Mouse (Mus musculus) heart, embryonic 12.5 days (tissue): ENCODE measurements at regions not wholly inside any gene's neighbourhood (a gene's known extent, or its start where the extent isn't known, plus 50 kb on each side); places are given as distances from the start of the nearest gene placed in this dataset.

Source experiments
- ATAC-seq: fragments of 200-750 bp; cut with Nextera tagmentation; 2 replicates; pipeline ENCODE4 v1.8.0; 2017; ENCODE audit warnings: moderate TSS enrichment, moderate library complexity; ENCODE audit not compliant: insufficient number of reproducible peaks, low FRiP score
- H3K27ac ChIP-seq: fragments of 300-500 bp; sonication (generic); 2 replicates; pipeline ENCODE4 v1.5.1; 2016; ENCODE audit warnings: mild to moderate bottlenecking, moderate library complexity; ENCODE audit not compliant: poor library complexity, severe bottlenecking
- H3K27me3 ChIP-seq: fragments of 300-500 bp; sonication (generic); replicated peaks from 2 replicates; pipeline ENCODE4 v1.6.1; 2016; ENCODE audit warnings: mild to moderate bottlenecking, moderate library complexity
- H3K36me3 ChIP-seq: fragments of 300-500 bp; sonication (generic); 2 replicates; pipeline ENCODE4 v1.6.1; 2016; ENCODE audit warnings: mild to moderate bottlenecking, moderate library complexity
- H3K4me1 ChIP-seq: fragments of 300-500 bp; sonication (generic); replicated peaks from 2 replicates; pipeline ENCODE4 v1.6.1; 2016; ENCODE audit warnings: mild to moderate bottlenecking
- H3K4me2 ChIP-seq: fragments of 300-500 bp; sonication (generic); 2 replicates; pipeline ENCODE4 v1.6.1; 2016; ENCODE audit warnings: mild to moderate bottlenecking, moderate library complexity
- H3K4me3 ChIP-seq: fragments of 300-500 bp; sonication (generic); 2 replicates; pipeline ENCODE4 v1.5.1; 2016; ENCODE audit warnings: mild to moderate bottlenecking
- H3K9ac ChIP-seq: fragments of 300-500 bp; sonication (generic); 2 replicates; pipeline ENCODE4 v1.6.1; 2016; ENCODE audit warnings: mild to moderate bottlenecking, moderate library complexity
- H3K9me3 ChIP-seq: fragments of 300-500 bp; sonication (generic); replicated peaks from 2 replicates; pipeline ENCODE4 v1.6.1; 2016; ENCODE audit warnings: mild to moderate bottlenecking, moderate library complexity
- WGBS: fragments of 180-500 bp; shearing (Covaris S2); methylation state at CpG from one replicate; pipeline ENCODE4 v1.1.7; 2016; 5-methylcytosine and 5-hydroxymethylcytosine counted together

DNA sequence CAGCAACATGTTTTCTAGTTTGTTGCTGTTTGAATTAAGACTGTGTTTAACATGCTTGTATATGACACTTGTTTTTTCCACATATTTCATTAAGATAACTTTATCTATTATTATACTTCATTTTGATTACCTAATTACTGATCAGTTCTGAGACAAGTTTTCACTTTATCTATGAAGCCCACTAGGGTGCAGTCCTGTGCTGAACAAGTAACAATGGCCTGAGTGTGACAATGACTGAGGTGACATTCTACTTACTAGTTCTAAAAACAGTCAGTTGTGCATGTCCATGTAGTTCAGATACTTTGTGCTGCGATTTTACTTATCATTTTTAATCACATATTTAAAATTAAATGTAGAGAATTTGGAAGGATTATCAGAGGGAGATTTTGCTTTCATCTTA is 1795.2 kb upstream of the Gm37988 start:
- no peak for ATAC-seq
- H3K36me3 ChIP-seq = no peaks in the 10 kb centered on the region
- no peaks in the 10 kb centered on the region; the same call in 1 of the 2 replicates for H3K9me3 ChIP-seq
- H3K27me3 ChIP-seq = no peaks in the 10 kb centered on the region
- no peak overlapping the region for H3K4me2 ChIP-seq
- WGBS = 48% methylated on average over 1 of the region's 1 CpGs
- no peak overlapping the region for H3K4me3 ChIP-seq
- H3K9ac ChIP-seq = no peak overlapping the region
- no peaks in the 10 kb centered on the region for H3K4me1 ChIP-seq
- H3K27ac ChIP-seq = no peak overlapping the region

DNA sequence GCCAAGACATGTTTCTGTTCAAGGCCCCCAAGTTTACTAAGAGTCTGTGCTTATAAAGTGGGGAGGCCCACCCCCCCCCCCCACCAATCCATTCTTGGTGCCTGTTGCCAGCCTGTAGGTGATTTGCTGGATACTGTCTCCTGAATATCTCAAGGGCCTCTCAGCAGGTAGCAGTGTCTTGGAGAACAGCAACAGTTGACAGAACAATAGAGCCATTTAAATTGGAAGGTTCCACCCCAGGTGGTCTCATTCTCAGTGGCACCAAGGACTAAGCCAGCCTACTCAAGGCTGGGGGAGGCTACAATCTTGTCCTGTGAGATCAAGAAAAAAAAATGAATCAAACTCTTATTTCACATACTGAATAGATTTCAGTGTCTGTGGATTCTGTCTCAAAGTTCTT is 1744.9 kb upstream of the Gm37988 start:
- Histone ChIP-seq H3K4me1 (no peaks in the 10 kb centered on the region), H3K9me3 (no peaks in the 10 kb centered on the region), H3K27ac (no peak overlapping the region), H3K4me2 (no peak overlapping the region), H3K36me3 (no peaks in the 10 kb centered on the region), H3K4me3 (no peak overlapping the region), H3K27me3 (no peaks in the 10 kb centered on the region), H3K9ac (no peak overlapping the region)
- no peak for ATAC-seq

DNA sequence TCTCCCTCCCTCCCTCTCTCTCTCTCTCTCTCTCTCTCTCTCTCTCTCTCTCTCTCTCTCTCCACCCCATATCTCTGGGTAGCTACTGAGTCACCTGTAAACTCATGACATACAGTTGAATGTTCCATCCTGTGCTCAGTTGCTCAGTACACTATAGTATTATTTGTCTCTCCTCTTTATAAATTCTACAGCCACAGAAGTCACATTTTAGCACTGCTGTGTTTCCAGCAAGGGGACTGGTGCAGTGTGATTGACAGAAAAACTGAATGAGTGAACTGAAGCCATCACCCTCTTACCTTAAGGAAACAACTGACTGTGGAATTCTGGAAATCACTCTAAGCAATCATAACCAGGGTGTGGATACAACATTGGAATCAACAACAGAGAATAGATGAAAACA is 1713.3 kb upstream of the Gm37988 start:
- Histone ChIP-seq H3K27ac (no peak overlapping the region), H3K4me2 (no peak overlapping the region), H3K36me3 (no peaks in the 10 kb centered on the region), H3K4me3 (no peak overlapping the region), H3K9ac (no peak overlapping the region), H3K9me3 (no peaks in the 10 kb centered on the region), H3K4me1 (no peaks in the 10 kb centered on the region), H3K27me3 (no peaks in the 10 kb centered on the region)
- no peak for ATAC-seq

DNA sequence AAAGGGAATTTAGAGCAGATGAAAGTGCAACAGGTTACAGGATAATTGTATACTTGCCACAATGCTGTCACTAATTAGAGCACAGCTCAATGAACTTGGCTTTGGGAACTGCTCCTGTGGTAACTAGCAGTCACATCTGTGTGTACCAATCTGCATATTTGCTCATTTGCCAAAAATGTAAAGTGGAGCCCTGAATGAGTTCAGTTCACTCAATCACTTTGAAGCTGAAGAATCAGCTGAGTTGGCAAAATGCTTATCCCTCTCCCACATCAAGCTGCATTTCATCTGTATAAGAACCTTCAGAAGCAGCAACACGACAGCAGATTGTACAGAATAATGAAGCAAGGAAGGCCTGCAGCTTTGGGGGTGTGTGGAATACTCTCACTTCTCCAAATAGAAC is 1712.8 kb upstream of the Gm37988 start:
- Histone ChIP-seq H3K4me3 (no peak overlapping the region), H3K27ac (no peak overlapping the region), H3K9ac (no peak overlapping the region), H3K4me1 (no peaks in the 10 kb centered on the region), H3K9me3 (no peaks in the 10 kb centered on the region), H3K27me3 (no peaks in the 10 kb centered on the region), H3K36me3 (no peaks in the 10 kb centered on the region), H3K4me2 (no peak overlapping the region)
- 68% methylated on average over 1 of the region's 1 CpGs for WGBS
- ATAC-seq = no peak

DNA sequence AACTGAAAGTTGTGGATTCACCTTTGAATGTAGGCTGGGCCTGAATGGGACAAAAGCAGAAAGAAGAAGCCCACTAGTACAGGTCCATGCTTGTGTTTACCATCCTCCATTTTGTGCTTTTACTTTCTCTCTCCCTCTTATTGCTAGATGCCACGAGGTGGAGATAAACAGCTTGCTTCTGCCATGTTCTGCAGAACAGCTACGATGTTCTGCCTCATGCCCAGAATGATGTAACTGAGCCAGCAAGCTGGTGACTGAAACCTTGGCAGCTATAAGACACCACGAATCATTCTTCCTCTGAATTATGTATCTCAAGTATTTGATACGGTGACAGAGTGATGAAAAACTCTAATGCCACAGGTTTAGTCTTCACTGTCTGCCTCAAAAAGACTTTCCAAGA is 1694.1 kb upstream of the Gm37988 start:
- ATAC-seq = no peak
- WGBS = 79% methylated on average over 4 of the region's 4 CpGs
- H3K27ac ChIP-seq = no peak overlapping the region

DNA sequence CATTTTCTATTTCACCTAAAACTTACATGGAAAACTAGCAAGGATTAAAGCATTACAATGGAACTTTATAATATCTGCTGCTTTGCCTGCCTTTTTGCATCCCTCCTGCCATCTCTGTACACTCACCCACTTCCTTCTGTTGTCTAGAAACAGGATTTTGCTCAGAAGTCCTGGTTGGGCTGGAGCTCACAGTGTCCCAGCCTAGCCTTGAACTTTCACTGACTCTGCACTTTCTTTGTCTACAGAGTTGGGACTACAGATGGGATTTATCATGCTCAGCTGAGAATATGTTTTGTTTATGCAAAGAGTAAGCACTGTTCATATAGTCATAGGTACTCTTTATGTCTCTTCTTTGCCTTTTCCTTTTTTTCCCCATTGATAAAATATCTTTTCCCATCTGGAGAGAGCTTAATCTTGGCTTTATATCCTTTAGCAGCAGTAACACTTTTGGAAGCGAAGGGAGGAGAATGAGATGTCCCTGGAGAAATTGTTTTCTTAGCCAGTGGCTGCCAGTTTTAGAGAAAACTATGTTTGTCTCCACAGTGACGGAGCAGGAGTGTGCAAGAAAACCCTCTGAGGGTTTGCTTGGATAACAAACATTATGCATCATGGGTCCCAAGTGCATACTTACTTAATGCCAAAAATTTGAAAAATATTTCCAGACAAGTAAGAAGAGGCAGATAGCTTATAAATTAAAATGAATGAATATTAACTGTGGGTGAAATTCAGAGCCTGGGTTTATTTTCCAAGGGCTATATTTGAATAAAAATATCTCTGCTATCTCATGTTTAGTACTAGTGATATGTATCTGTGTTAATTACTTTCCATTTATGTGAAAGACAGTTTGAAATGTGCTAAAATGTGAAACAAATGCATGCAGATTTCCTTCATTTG is 1687.9 kb upstream of the Gm37988 start:
- no peak overlapping the region for H3K4me2 ChIP-seq
- H3K9ac ChIP-seq = no peak overlapping the region
- H3K9me3 ChIP-seq = no peaks in the 10 kb centered on the region
- H3K4me3 ChIP-seq = no peak overlapping the region
- 59% methylated on average over 2 of the region's 2 CpGs for WGBS
- H3K4me1 ChIP-seq = peaks cover 11% of the 10 kb centered on the region
- no peak for ATAC-seq
- no peak overlapping the region for H3K27ac ChIP-seq
- H3K36me3 ChIP-seq = no peaks in the 10 kb centered on the region
- H3K27me3 ChIP-seq = no peaks in the 10 kb centered on the region

More for the DNA sequence above, 1694.1 kb upstream of the Gm37988 start:
- Histone ChIP-seq H3K9ac (no peak overlapping the region), H3K27me3 (no peaks in the 10 kb centered on the region), H3K4me3 (no peak overlapping the region), H3K36me3 (no peaks in the 10 kb centered on the region), H3K4me1 (no peaks in the 10 kb centered on the region), H3K4me2 (no peak overlapping the region), H3K9me3 (no peaks in the 10 kb centered on the region)

DNA sequence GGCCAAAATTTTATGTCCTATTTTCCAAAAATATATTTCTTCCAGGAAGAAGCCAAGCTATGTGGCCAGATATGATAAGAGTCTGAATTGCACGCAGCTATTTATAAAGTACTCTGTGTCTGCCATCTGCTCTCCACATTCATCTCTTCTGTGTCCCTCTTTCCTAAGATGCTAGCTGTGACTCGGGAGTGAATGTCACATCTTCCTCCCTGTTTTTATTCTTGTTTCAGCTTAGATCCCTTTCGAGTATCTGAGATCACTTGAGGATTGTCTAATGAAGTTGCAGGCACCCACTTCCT is 1687.4 kb upstream of the Gm37988 start:
- Histone ChIP-seq H3K4me2 (no peak overlapping the region), H3K36me3 (no peaks in the 10 kb centered on the region), H3K27ac (no peak overlapping the region), H3K9me3 (no peaks in the 10 kb centered on the region), H3K9ac (no peak overlapping the region), H3K4me1 (peaks cover 11% of the 10 kb centered on the region), H3K4me3 (no peak overlapping the region), H3K27me3 (no peaks in the 10 kb centered on the region)
- WGBS = 32% methylated on average over 3 of the region's 3 CpGs
- ATAC-seq = no peak

DNA sequence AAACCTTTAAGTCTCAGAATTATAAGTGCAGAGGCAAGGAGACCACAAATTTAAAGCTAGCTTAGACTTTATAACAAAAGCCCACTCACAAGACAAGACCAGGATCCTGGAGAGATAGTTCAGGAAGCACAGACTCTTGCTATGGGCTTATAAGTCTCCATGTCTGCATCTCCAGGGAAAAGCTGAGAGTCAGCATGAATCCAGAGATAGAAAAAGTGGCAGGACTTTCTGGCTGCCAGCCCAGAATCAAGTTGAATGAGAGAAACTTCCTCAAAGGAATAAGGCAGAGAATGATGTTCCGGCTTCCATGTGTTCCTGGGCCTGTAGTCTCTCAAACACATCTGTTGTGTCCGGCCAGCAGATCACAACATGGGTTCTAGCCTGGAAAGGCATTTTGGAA is 1686.4 kb upstream of the Gm37988 start:
- ATAC-seq = peak; percentile 51; the same call in 1 of the 2 replicates
- H3K27ac ChIP-seq = no peak overlapping the region

DNA sequence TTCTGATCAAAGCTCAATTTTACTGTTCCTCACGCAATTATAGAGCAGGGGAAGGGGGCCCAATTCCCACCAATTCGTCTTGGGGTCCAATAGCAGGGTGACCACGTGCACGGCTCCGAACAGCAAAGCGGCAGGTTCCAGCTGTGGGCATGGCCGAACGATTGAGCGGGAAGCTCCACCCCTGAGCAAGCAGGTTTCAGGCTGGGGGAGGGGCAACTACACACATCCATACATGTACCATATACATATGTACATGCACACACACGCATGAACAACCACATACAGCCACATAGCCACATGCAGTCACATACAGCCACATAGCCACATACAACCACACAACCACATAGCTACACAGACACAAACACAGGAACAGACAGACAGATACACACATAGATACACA is 1685.9 kb upstream of the Gm37988 start:
- Histone ChIP-seq H3K4me3 (no peak overlapping the region), H3K36me3 (no peaks in the 10 kb centered on the region), H3K27ac (no peak overlapping the region)

More for the DNA sequence above, 1686.4 kb upstream of the Gm37988 start:
- Histone ChIP-seq H3K27me3 (no peaks in the 10 kb centered on the region), H3K36me3 (no peaks in the 10 kb centered on the region), H3K4me1 (peaks cover 11% of the 10 kb centered on the region), H3K4me2 (no peak overlapping the region), H3K9me3 (no peaks in the 10 kb centered on the region), H3K9ac (no peak overlapping the region), H3K4me3 (no peak overlapping the region)
- WGBS = 38% methylated on average over 2 of the region's 2 CpGs

More for the DNA sequence above, 1685.9 kb upstream of the Gm37988 start:
- Histone ChIP-seq H3K4me2 (no peak overlapping the region), H3K9ac (no peak overlapping the region), H3K4me1 (peaks cover 11% of the 10 kb centered on the region), H3K27me3 (no peaks in the 10 kb centered on the region), H3K9me3 (no peaks in the 10 kb centered on the region)
- ATAC-seq = no peak
- 80% methylated on average over 10 of the region's 10 CpGs for WGBS
